Mouse (Mus musculus): ENCODE results near the gene Rexo4.

DNA sequence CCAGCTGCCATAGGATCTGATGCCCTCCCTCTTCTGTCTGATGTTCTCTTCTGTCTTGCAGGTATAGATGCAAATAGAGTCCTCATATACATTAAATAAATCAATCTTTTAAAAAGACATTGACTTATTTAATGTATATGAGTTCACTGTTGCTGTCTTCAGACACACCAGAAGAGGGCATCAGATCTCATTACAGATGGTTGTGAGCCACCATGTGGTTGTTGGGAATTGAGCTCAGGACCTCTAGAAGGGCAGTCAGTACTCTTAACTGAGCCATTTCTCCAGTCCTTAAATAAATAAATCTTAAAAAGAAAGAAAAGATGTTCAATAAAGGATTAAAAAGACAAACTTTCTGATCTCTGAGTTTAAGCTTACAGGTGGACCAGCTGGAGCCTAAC lies 54.8 kb downstream of the Rexo4 start:
- TF ChIP-seq CTCF (IDR thresholded peaks at IDR 0.05; ENCODE audit: extremely low read depth, insufficient read depth, insufficient read length, insufficient replicate concordance) (no peak), POLR2A (IDR thresholded peaks at IDR 0.05; ENCODE audit: low read depth, low read length) (no peak)

Measured in spleen, adult 2 months (tissue).